Mouse (Mus musculus): Measurements from ENCODE around the gene Icam4. TPM values are rescaled to one million over a fixed set of nuclear protein-coding genes. Genes with fewer than 3 reads are reported as not detected.

Gene Icam4
- total and polyA plus RNA-seq, 3 experiments = 193 to 268 (median 260) TPM

- no peak overlapping the region for H3K27ac ChIP-seq (ENCODE audit: control insufficient read depth, low read depth, low read length)
Measured at GRCm38 (mm10) chr9:21018600-21018999, 10.6 kb upstream of the Icam4 start.

DNA sequence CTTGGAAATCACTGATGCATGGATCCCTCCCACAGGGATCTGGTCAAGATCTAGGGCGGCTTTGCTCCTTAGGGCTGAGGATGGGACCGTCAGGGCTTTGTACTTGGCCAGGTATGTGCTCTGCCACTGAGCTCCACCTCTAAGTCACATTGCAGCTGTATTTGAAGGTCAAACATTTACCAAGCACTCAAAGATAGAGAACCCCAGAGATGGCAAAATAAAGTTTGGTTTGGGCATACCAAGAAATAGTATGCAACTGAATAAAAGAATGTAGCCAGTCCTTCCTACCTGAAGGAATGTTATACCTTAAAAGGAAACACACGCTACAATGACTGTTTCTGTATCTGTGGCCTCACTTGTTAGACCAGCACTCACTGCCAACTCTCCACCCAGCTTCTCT is 7.8 kb upstream of the Icam4 start:
- H3K9me3 ChIP-seq (replicated peaks; ENCODE audit: insufficient read depth, low read length) = no peaks in the 10 kb centered on the region
- H3K36me3 ChIP-seq (ENCODE audit: control insufficient read depth in 1 of 2, insufficient read depth in 2 of 2, low read length in 2 of 2) = peaks cover 0 to 17% of the 10 kb centered on the region in 2 experiments; a peak in 2 of 4 replicates
- H3K4me1 ChIP-seq (ENCODE audit: control insufficient read depth in 1 of 2, insufficient read depth in 2 of 2, low read length in 2 of 2) = peaks cover 11 to 22% of the 10 kb centered on the region in 2 experiments
- no peak for TF ChIP-seq NRF1 (IDR thresholded peaks at IDR 0.05; ENCODE audit: insufficient read depth, low read depth, low read length, poor library complexity, severe bottlenecking)
- no peak for TF ChIP-seq SIN3A (IDR thresholded peaks at IDR 0.05; ENCODE audit: low read length)
- TF ChIP-seq JUND (IDR thresholded peaks at IDR 0.05; ENCODE audit: low read depth, low read length) = no peak
- no peak for TF ChIP-seq MAFK (IDR thresholded peaks at IDR 0.05; ENCODE audit: borderline replicate concordance, low read depth, low read length)
- no peak for TF ChIP-seq KAT2A (conservative IDR thresholded peaks at IDR 0.05; ENCODE audit: low read depth, low read length)
- TF ChIP-seq USF1 (IDR thresholded peaks at IDR 0.05; ENCODE audit: low read depth, low read length) = no peak
- no peak for TF ChIP-seq TBP (IDR thresholded peaks at IDR 0.05; ENCODE audit: low read depth, low read length)
- no peak for TF ChIP-seq CTCF (IDR thresholded peaks at IDR 0.05 in 2 of 3, conservative IDR thresholded peaks at IDR 0.05 in 1 of 3; ENCODE audit: control insufficient read depth in 1 of 3, insufficient read depth in 1 of 3, low read depth in 2 of 3, low read length in 3 of 3, poor library complexity in 1 of 3, severe bottlenecking in 1 of 3)
- no peak for TF ChIP-seq GATA1 (IDR thresholded peaks at IDR 0.05; ENCODE audit: low read depth, low read length)
- no peak for TF ChIP-seq POLR2AphosphoS5 (IDR thresholded peaks at IDR 0.05; ENCODE audit: borderline replicate concordance, low read depth, low read length)
- no peak for TF ChIP-seq RCOR1 (IDR thresholded peaks at IDR 0.05; ENCODE audit: low read depth, low read length)
- TF ChIP-seq GABPA (IDR thresholded peaks at IDR 0.05; ENCODE audit: low read depth, low read length) = no peak
- no peak for TF ChIP-seq TAL1 (IDR thresholded peaks at IDR 0.05; ENCODE audit: low read length)
- TF ChIP-seq ZNF384 (IDR thresholded peaks at IDR 0.05; ENCODE audit: low read depth, low read length) = no peak
- no peak for TF ChIP-seq NELFE (IDR thresholded peaks at IDR 0.05; ENCODE audit: low read depth, low read length)
- no peak for TF ChIP-seq RAD21 (IDR thresholded peaks at IDR 0.05; ENCODE audit: low read depth, low read length)
- TF ChIP-seq MAZ (IDR thresholded peaks at IDR 0.05; ENCODE audit: low read depth, low read length) = no peak
- no peak for TF ChIP-seq BHLHE40 (IDR thresholded peaks at IDR 0.05; ENCODE audit: borderline replicate concordance, low read depth, low read length)
- TF ChIP-seq ZC3H11A (IDR thresholded peaks at IDR 0.05; ENCODE audit: low read depth, low read length) = no peak
- no peak for TF ChIP-seq MEF2A (IDR thresholded peaks at IDR 0.05; ENCODE audit: extremely low read depth, insufficient replicate concordance, low read depth, low read length, poor library complexity, severe bottlenecking)
- no peak overlapping the region for H3K9ac ChIP-seq (ENCODE audit: control insufficient read depth, low read depth, low read length, poor library complexity, severe bottlenecking)
- no peak overlapping the region for H3K27ac ChIP-seq (ENCODE audit: control insufficient read depth, low read depth, low read length)
- H3K79me2 ChIP-seq (ENCODE audit: control insufficient read depth, insufficient read depth, low read length, poor library complexity) = peaks cover 8% of the 10 kb centered on the region
- no peak overlapping the region for H3K4me3 ChIP-seq (ENCODE audit: control insufficient read depth in 1 of 2, insufficient read depth in 1 of 2, low read depth in 2 of 2, low read length in 2 of 2)
- no peak for DNase-seq (ENCODE audit: low read depth, low spot score)
- no peaks in the 10 kb centered on the region for H3K27me3 ChIP-seq (ENCODE audit: control insufficient read depth in 1 of 2, insufficient read depth in 2 of 2, low read length in 2 of 2)

More at GRCm38 (mm10) chr9:21018600-21018999, 10.6 kb upstream of the Icam4 start:
- H3K36me3 ChIP-seq (ENCODE audit: control insufficient read depth in 1 of 2, insufficient read depth in 2 of 2, low read length in 2 of 2) = peaks cover 0 to 24% of the 10 kb centered on the region in 2 experiments; a peak in 2 of 4 replicates
- TF ChIP-seq POLR2AphosphoS5 (IDR thresholded peaks at IDR 0.05; ENCODE audit: borderline replicate concordance, low read depth, low read length) = no peak
- no peak for TF ChIP-seq ZMIZ1 (IDR thresholded peaks at IDR 0.05; ENCODE audit: low read depth, low read length)
- no peak for TF ChIP-seq MEF2A (IDR thresholded peaks at IDR 0.05; ENCODE audit: extremely low read depth, insufficient replicate concordance, low read depth, low read length, poor library complexity, severe bottlenecking)
- no peak for TF ChIP-seq POLR2A (IDR thresholded peaks at IDR 0.05; ENCODE audit: control insufficient read depth in 1 of 2, insufficient read depth in 1 of 2, low read depth in 1 of 2, low read length in 2 of 2, poor library complexity in 1 of 2)
- TF ChIP-seq MYB (IDR thresholded peaks at IDR 0.05; ENCODE audit: low read depth, low read length) = no peak
- no peak for TF ChIP-seq RCOR1 (IDR thresholded peaks at IDR 0.05; ENCODE audit: low read depth, low read length)
- no peak for TF ChIP-seq NELFE (IDR thresholded peaks at IDR 0.05; ENCODE audit: low read depth, low read length)
- no peak for TF ChIP-seq MXI1 (IDR thresholded peaks at IDR 0.05; ENCODE audit: low read depth, low read length)
- no peak for TF ChIP-seq CTCF (IDR thresholded peaks at IDR 0.05 in 2 of 3, conservative IDR thresholded peaks at IDR 0.05 in 1 of 3; ENCODE audit: control insufficient read depth in 1 of 3, insufficient read depth in 1 of 3, low read depth in 2 of 3, low read length in 3 of 3, poor library complexity in 1 of 3, severe bottlenecking in 1 of 3)
- TF ChIP-seq GATA1 (IDR thresholded peaks at IDR 0.05; ENCODE audit: low read depth, low read length) = no peak
- no peak for TF ChIP-seq ZKSCAN1 (IDR thresholded peaks at IDR 0.05; ENCODE audit: low read depth, low read length)
- TF ChIP-seq TCF12 (IDR thresholded peaks at IDR 0.05; ENCODE audit: low read depth, low read length) = no peak
- TF ChIP-seq EP300 (IDR thresholded peaks at IDR 0.05; ENCODE audit: low read depth in 1 of 2, low read length in 2 of 2) = no peak
- TF ChIP-seq ZC3H11A (IDR thresholded peaks at IDR 0.05; ENCODE audit: low read depth, low read length) = no peak
- peaks cover 11% of the 10 kb centered on the region for H3K79me2 ChIP-seq (ENCODE audit: control insufficient read depth, insufficient read depth, low read length, poor library complexity)
- H3K4me3 ChIP-seq (ENCODE audit: control insufficient read depth in 1 of 2, insufficient read depth in 1 of 2, low read depth in 2 of 2, low read length in 2 of 2) = no peak overlapping the region
- H3K4me1 ChIP-seq (ENCODE audit: control insufficient read depth in 1 of 2, insufficient read depth in 2 of 2, low read length in 2 of 2) = peaks cover 11 to 35% of the 10 kb centered on the region in 2 experiments
- H3K9me3 ChIP-seq (replicated peaks; ENCODE audit: insufficient read depth, low read length) = no peaks in the 10 kb centered on the region
- no peak for DNase-seq (ENCODE audit: low read depth, low spot score)
- no peak overlapping the region for H3K9ac ChIP-seq (ENCODE audit: control insufficient read depth, low read depth, low read length, poor library complexity, severe bottlenecking)
- H3K27me3 ChIP-seq (ENCODE audit: control insufficient read depth in 1 of 2, insufficient read depth in 2 of 2, low read length in 2 of 2) = no peaks in the 10 kb centered on the region
